Mouse (Mus musculus): ENCODE results near the gene Arl2.

Gene Arl2

GRCm38 (mm10) chr19:6126289-6126688 lies 15.1 kb downstream of the Arl2 start:
- peak in 1 of 2 experiments; percentile 84 for DNase-seq

DNA sequence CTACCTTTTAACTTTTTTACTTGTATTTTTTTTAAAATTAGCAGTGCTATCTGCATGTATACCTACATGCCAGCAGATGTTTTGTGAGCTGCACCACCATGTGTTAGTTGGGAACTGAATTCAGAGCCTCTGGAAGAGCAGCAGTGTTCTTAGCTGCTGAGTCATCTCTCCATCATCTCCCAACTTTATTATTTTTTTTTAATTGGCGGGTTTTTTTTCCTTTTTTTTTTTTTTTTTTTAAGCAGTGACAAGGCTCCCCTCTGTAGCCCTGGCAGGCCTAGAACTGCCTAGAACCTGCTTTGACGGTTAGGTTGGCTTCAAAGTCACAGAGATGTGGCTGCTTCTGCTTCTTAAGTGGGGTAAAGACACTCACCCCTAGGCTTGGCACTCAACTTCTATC lies 16.4 kb downstream of the Arl2 start:
- DNase-seq, result no peak

DNA sequence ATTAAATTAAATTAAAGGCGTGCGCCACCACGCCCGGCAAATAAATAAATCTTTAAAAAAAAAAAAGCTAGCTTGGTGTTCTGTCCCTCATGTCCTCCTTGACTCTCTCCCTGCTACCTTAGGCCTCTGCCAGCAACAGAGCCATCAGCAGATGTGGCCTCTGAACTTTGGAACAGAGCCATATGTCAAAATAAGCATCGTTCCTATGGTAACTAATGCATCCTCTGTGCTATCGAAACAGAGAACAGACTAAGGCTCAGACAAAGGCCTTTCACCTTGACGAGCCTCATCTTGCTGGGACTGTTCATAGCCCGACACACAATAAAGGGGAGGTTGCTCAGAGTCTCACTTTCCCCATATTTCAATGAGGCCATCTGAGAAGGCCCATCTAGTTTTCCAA lies 18.0 kb downstream of the Arl2 start:
- DNase-seq, result no peak

- peak in 1 of 2 experiments; percentile 54 for DNase-seq
Observed at GRCm38 (mm10) chr19:6121761-6122160, 19.6 kb downstream of the Arl2 start.

GRCm38 (mm10) chr19:6118677-6119185 lies 22.6 kb downstream of the Arl2 start:
- DNase-seq, result no peak

- peak; percentile 93 to 94 for DNase-seq
Observed at GRCm38 (mm10) chr19:6117986-6118676, 23.2 kb downstream of the Arl2 start, which contains the start of gene Sac3d1. Sac3d1 (minus strand) TSS chr19:6118650.

- DNase-seq, result no peak
Observed at GRCm38 (mm10) chr19:6117346-6117985, 23.9 kb downstream of the Arl2 start.

DNA sequence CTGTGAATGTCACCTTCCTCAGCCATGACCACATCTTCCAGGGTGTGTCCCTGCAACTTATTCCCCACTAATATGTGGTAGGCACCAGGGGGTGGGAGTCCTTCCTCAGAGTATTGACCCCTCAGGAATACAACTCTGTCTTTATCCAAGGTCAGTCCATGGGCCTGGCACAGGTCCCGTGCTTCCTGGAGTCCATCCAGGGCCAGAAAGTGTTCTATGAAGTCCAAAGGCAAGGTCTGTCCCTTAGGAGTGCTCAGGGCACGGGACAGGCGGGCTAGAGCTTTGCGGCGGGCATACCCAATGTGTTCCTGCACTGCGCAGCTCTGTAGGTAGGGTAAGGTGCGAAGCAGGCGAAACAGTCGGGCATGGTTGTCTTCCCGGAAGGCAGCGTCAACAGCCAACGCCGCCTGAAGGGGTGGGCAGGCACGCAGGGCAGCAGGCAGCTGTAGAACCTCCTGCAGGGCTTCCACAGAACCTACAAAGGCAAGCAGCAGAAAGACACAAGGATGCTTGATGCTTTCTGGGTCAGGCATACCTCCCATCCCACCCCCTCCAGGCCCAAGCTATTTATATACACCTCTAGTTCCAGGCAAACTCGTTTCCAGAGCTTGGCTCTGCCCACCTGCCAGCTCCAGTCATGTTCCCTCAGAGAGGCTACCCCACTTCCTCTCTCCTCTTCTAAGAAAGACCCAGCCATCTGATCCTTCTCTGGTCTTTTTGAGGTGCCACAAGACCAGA lies 25.1 kb downstream of the Arl2 start:
- DNase-seq, result peak; percentile 39 to 69

DNA sequence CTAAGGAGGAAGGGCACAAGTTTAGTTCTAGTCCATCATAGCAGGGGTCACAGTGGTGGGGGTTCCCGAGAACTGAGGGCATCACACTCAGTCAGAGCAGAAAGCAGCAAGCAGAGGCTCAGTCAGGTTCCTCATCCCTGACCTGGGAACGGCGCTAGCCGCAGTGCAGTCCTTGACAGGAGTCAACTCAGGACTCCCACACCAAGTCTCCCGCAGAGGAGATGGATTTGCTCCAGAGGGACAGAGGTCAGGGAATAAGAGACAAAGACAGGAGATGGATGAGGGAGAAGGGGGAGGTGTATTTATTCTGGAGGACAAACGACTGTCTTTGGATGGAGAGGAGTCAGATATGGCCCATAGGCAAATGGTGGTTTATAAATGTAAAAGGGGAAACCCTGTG lies 28.2 kb downstream of the Arl2 start:
- peak; percentile 19 to 74 for DNase-seq

DNA sequence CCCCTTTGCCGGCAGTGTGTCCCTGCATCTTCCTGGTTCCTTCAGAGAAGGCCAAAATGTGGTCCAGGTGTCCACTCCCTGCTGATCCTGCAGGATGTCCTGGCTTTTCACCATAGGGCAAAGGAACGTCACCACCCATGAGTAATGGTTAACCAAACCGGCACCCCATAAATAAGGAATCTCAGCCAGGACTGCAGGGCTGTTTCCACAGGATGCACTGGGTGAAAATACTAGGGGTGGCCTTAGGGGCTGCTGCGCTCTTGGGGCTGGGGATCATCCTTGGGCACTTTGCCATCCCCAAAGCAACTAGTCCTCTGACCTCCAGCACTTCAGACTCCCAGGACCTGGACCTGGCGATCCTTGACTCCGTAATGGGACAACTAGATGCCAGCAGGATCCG lies 35.8 kb downstream of the Arl2 start, which contains the start of gene Naaladl1:
TSS of gene Naaladl1 (plus strand) at position 197 of the 400 bp plus-strand sequence.
- peak; percentile 13 to 44 for DNase-seq

- DNase-seq, result no peak
Observed at GRCm38 (mm10) chr19:6104476-6104875, 36.9 kb downstream of the Arl2 start.

GRCm38 (mm10) chr19:6102169-6102853 lies 39.0 kb downstream of the Arl2 start:
- no peak for DNase-seq

DNA sequence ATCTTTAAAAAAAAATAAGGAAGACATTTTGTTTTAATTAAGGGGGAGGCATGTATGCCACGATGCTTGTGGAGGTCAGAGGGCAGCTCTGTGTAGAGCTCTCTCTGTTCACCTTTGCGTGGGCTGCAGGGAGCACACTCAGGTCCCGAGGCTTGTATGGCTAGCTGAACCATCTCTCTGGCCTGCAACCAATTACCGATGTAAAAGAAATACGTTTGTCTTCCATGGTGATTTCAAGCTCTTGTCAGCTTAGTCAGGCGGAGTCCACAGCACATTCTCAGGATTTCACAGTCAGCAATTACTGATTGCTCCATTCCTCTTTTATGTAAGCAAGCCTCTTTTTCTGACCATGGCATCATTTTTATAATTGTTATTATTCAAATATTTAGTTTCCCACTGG lies 40.2 kb downstream of the Arl2 start:
- no peak for DNase-seq

GRCm38 (mm10) chr19:6097847-6098246 lies 43.5 kb downstream of the Arl2 start:
- peak; percentile 17 to 62 for DNase-seq

- DNase-seq, result no peak
Observed at GRCm38 (mm10) chr19:6094119-6094518, 47.2 kb downstream of the Arl2 start, which contains the start of gene AC131692.1. AC131692.1 (plus strand) TSS chr19:6094419.

DNA sequence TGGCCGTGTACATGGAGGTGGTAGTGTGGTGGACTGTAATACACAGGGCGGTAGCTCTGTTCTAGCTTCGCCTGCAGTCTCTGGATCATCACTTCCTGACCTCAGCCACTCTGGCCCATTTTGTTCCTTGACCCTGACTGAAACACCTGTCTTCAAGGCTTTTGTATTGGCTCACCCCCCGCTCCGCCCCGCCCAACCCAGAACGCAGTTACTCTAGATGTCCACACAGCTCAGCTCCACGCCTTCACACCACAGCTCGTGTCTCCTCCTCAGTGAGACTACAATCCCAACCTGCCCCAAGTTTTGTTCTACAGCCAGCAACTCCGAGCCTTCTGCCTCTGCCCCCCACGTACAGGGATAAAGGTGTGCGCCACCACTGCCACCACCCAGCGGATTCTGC lies 52.5 kb downstream of the Arl2 start:
- DNase-seq, result no peak

DNA sequence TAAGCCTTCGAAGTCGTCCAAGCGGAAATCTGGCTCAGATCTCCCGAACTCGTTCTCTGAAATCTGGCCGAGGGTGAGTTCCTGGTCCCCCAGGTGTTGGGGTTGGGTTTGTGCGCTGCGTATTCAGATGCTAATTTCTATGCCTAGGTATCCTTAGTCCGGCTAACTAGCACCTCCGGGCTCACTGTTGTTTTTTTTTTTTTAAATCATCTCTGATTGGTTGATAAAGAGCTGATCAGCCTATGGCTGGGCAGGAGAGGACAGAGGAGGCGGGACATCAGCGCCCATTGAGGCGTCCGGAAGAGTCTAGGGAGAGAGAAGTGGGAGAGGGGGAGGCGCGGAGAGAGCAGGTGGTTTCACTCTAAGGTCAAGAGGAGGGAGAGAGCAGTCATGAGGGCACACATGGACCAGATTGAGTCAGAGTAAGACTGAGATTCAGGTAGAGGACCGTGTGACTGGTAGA lies 55.9 kb downstream of the Arl2 start:
- peak; percentile 64 to 83 for DNase-seq

GRCm38 (mm10) chr19:6084478-6085248 lies 56.7 kb downstream of the Arl2 start, which contains the start of the genes Zfpl1 and Cdca5:
Zfpl1 (minus strand) TSS chr19:6084956.
Cdca5 (plus strand) TSS chr19:6084983.
- peak; percentile 97 to 99 for DNase-seq

Measured in kidney, postnatal 25 days (tissue).